Mouse (Mus musculus): ENCODE data around the gene Tbrg1. TPM values are rescaled to one million over a fixed set of nuclear protein-coding genes. Genes with fewer than 3 reads are reported as not detected.

Tbrg1 gene
- polyA plus RNA-seq, 1 experiment from 2014 or later: 261 TPM

- no peak overlapping the region for H3K4me3 ChIP-seq (ENCODE audit: low read depth, low read length)
- no peaks in the 10 kb centered on the region for H3K27me3 ChIP-seq (replicated peaks; ENCODE audit: control insufficient read depth, insufficient read depth, low read length)
- no peak overlapping the region for H3K4me2 ChIP-seq (replicated peaks; ENCODE audit: low read depth)
- no peaks in the 10 kb centered on the region for H3K4me1 ChIP-seq (replicated peaks; ENCODE audit: control insufficient read depth, insufficient read depth, low read length)
- 0 out of 2 replicates have a peak, but pooled peaks cover 3% of the 10 kb centered on the region for H3K9me3 ChIP-seq (ENCODE audit: control insufficient read depth)
- H3K36me3 ChIP-seq (ENCODE audit: control insufficient read depth, insufficient read depth): no peaks in the 10 kb centered on the region
- ATAC-seq: no peak
- 95% methylated on average over 3 of the region's 3 CpGs for WGBS
- H3K9ac ChIP-seq (ENCODE audit: low read depth, low read length): no peak overlapping the region
- TF ChIP-seq CTCF (IDR thresholded peaks at IDR 0.05; ENCODE audit: low read depth): no peak
- no peak overlapping the region for H3K27ac ChIP-seq (ENCODE audit: low read depth, low read length)
Measured at GRCm38 (mm10) chr9:37670261-37670660, 13.1 kb upstream of the Tbrg1 start.

- no peak overlapping the region for H3K27ac ChIP-seq (ENCODE audit: low read depth, low read length)
Measured at GRCm38 (mm10) chr9:37669678-37670077, 12.6 kb upstream of the Tbrg1 start.

DNA sequence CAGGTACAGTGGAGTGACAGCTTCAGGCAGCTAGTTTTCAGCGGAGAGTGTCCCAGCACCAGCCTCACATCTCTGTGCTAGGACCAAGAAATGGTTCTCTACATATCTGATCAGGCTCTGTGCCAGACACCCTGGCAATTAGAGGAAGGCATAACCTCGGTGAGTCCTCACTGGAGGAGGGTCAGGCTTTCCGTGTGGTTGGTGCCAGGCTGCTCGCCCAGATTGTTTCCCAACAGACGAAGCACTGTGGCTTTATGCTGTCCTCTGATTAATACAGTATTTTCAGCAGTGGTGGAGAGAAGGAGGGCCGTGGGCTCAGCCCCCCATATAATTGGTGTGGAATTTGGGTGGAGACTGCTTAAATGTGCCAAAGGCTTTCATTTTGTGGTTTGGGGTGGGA lies 12.0 kb upstream of the Tbrg1 start, which contains the start of gene Panx3:
Gene Panx3, minus strand, starts transcription at position 121 of the 400 bp plus-strand sequence.
- Histone ChIP-seq H3K9me3 (ENCODE audit: control insufficient read depth) (0 out of 2 replicates have a peak, but pooled peaks cover 3% of the 10 kb centered on the region), H3K27me3 (replicated peaks; ENCODE audit: control insufficient read depth, insufficient read depth, low read length) (no peaks in the 10 kb centered on the region), H3K4me2 (replicated peaks; ENCODE audit: low read depth) (no peak within 1 kb of the TSS), H3K36me3 (ENCODE audit: control insufficient read depth, insufficient read depth) (no peaks in the 10 kb centered on the region), H3K9ac (ENCODE audit: low read depth, low read length) (no peak within 1 kb of the TSS), H3K4me1 (replicated peaks; ENCODE audit: control insufficient read depth, insufficient read depth, low read length) (no peaks in the 10 kb centered on the region), H3K27ac (ENCODE audit: low read depth, low read length) (no peak within 1 kb of the TSS), H3K4me3 (ENCODE audit: low read depth, low read length) (no peak within 1 kb of the TSS)
- no peak for ATAC-seq
- WGBS: 63% methylated on average over 6 of the region's 6 CpGs
- no peak for TF ChIP-seq CTCF (IDR thresholded peaks at IDR 0.05; ENCODE audit: low read depth)

More at GRCm38 (mm10) chr9:37669678-37670077, 12.6 kb upstream of the Tbrg1 start:
- Histone ChIP-seq H3K4me2 (replicated peaks; ENCODE audit: low read depth) (no peak overlapping the region), H3K9me3 (ENCODE audit: control insufficient read depth) (0 out of 2 replicates have a peak, but pooled peaks cover 3% of the 10 kb centered on the region), H3K36me3 (ENCODE audit: control insufficient read depth, insufficient read depth) (no peaks in the 10 kb centered on the region), H3K4me3 (ENCODE audit: low read depth, low read length) (no peak overlapping the region), H3K27me3 (replicated peaks; ENCODE audit: control insufficient read depth, insufficient read depth, low read length) (no peaks in the 10 kb centered on the region), H3K9ac (ENCODE audit: low read depth, low read length) (no peak overlapping the region), H3K4me1 (replicated peaks; ENCODE audit: control insufficient read depth, insufficient read depth, low read length) (no peaks in the 10 kb centered on the region)
- 50% methylated on average over 4 of the region's 4 CpGs for WGBS
- TF ChIP-seq CTCF (IDR thresholded peaks at IDR 0.05; ENCODE audit: low read depth): no peak
- no peak for ATAC-seq

DNA sequence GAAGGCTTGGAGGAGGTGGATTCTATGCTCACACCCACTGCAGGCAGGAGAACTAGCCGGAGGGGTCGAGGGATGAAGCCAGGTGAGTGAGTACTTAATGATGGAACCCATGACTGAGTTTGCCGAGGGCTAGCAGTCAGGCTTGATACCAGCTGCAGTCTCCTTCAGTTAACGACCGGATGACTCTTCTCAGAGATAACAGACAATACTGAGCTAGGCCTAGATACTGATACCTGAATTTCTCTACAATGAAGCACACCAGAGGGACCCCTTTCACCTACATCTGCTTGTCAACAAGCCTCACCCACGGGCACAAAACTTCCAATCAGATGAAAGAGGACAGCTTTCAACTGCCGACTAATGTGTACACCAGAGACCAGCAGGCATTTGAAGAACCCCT lies 8.9 kb upstream of the Tbrg1 start:
- no peak for ATAC-seq
- no peaks in the 10 kb centered on the region for H3K27me3 ChIP-seq (replicated peaks; ENCODE audit: control insufficient read depth, insufficient read depth, low read length)
- no peak overlapping the region for H3K9ac ChIP-seq (ENCODE audit: low read depth, low read length)
- H3K4me2 ChIP-seq (replicated peaks; ENCODE audit: low read depth): no peak overlapping the region
- WGBS: 62% methylated on average over 7 of the region's 7 CpGs
- H3K4me3 ChIP-seq (ENCODE audit: low read depth, low read length): no peak overlapping the region
- H3K36me3 ChIP-seq (ENCODE audit: control insufficient read depth, insufficient read depth): no peaks in the 10 kb centered on the region
- H3K27ac ChIP-seq (ENCODE audit: low read depth, low read length): no peak overlapping the region
- TF ChIP-seq CTCF (IDR thresholded peaks at IDR 0.05; ENCODE audit: low read depth): no peak
- H3K9me3 ChIP-seq (ENCODE audit: control insufficient read depth): no peaks in the 10 kb centered on the region
- no peaks in the 10 kb centered on the region for H3K4me1 ChIP-seq (replicated peaks; ENCODE audit: control insufficient read depth, insufficient read depth, low read length)

DNA sequence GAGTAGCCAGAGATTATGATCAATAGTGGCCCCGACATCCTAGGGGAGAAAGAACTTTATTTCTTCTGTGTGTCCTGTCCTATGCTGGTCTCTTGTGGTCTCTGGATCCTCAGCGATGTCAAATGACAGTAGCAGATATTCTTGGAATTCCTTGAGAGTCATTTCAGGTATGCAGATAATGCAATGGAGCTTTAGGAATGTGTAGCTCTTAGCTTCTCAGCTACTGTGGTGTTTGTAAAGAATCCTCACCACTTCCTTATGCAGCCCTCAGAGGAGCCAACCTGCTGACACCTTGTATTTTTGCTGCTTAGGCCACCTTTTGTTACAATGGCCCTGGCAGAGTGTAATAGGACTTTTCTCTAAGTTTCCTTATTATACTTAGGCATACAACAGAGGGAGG lies 7.5 kb upstream of the Tbrg1 start:
- Histone ChIP-seq H3K4me3 (ENCODE audit: low read depth, low read length) (no peak overlapping the region), H3K9me3 (ENCODE audit: control insufficient read depth) (no peaks in the 10 kb centered on the region), H3K9ac (ENCODE audit: low read depth, low read length) (no peak overlapping the region), H3K27ac (ENCODE audit: low read depth, low read length) (no peak overlapping the region), H3K4me2 (replicated peaks; ENCODE audit: low read depth) (no peak overlapping the region), H3K27me3 (replicated peaks; ENCODE audit: control insufficient read depth, insufficient read depth, low read length) (no peaks in the 10 kb centered on the region), H3K4me1 (replicated peaks; ENCODE audit: control insufficient read depth, insufficient read depth, low read length) (no peaks in the 10 kb centered on the region), H3K36me3 (ENCODE audit: control insufficient read depth, insufficient read depth) (no peaks in the 10 kb centered on the region)
- no peak for ATAC-seq
- TF ChIP-seq CTCF (IDR thresholded peaks at IDR 0.05; ENCODE audit: low read depth): no peak
- 59% methylated on average over 2 of the region's 2 CpGs for WGBS

DNA sequence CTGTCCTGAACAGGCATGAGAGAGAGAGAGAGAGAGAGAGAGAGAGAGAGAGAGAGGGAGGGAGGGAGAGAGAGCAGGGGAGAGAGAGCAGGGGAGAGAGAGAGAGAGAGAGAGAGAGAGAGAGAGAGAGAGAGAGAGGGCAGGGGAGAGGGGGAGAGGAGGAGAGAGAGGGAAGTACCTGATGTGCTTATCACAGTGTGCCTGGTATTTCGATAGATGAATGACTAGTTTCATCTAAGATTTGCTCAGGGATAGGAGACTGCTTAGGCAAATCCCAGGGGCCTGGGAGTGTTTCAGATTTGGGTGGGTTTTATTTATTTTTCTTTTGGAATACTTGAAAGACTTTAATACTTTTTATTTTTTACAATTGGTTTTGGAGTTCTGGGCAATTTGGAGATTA lies 6.1 kb upstream of the Tbrg1 start:
- no peaks in the 10 kb centered on the region for H3K4me1 ChIP-seq (replicated peaks; ENCODE audit: control insufficient read depth, insufficient read depth, low read length)
- no peaks in the 10 kb centered on the region for H3K9me3 ChIP-seq (ENCODE audit: control insufficient read depth)
- no peaks in the 10 kb centered on the region for H3K36me3 ChIP-seq (ENCODE audit: control insufficient read depth, insufficient read depth)
- 69% methylated on average over 1 of the region's 1 CpGs for WGBS
- H3K9ac ChIP-seq (ENCODE audit: low read depth, low read length): no peak overlapping the region
- no peak for ATAC-seq
- TF ChIP-seq CTCF (IDR thresholded peaks at IDR 0.05; ENCODE audit: low read depth): no peak
- H3K4me2 ChIP-seq (replicated peaks; ENCODE audit: low read depth): no peak overlapping the region
- H3K27ac ChIP-seq (ENCODE audit: low read depth, low read length): no peak overlapping the region
- H3K27me3 ChIP-seq (replicated peaks; ENCODE audit: control insufficient read depth, insufficient read depth, low read length): no peaks in the 10 kb centered on the region
- no peak overlapping the region for H3K4me3 ChIP-seq (ENCODE audit: low read depth, low read length)

- ATAC-seq: no peak
- H3K4me2 ChIP-seq (replicated peaks; ENCODE audit: low read depth): no peak overlapping the region
- no peak overlapping the region for H3K27ac ChIP-seq (ENCODE audit: low read depth, low read length)
- WGBS: 77% methylated on average over 6 of the region's 6 CpGs
- no peaks in the 10 kb centered on the region for H3K9me3 ChIP-seq (ENCODE audit: control insufficient read depth)
- H3K9ac ChIP-seq (ENCODE audit: low read depth, low read length): no peak overlapping the region
- no peak for TF ChIP-seq CTCF (IDR thresholded peaks at IDR 0.05; ENCODE audit: low read depth)
- H3K4me3 ChIP-seq (ENCODE audit: low read depth, low read length): no peak overlapping the region
- H3K27me3 ChIP-seq (replicated peaks; ENCODE audit: control insufficient read depth, insufficient read depth, low read length): no peaks in the 10 kb centered on the region
- H3K4me1 ChIP-seq (replicated peaks; ENCODE audit: control insufficient read depth, insufficient read depth, low read length): no peaks in the 10 kb centered on the region
- H3K36me3 ChIP-seq (ENCODE audit: control insufficient read depth, insufficient read depth): peaks cover under 1% of the 10 kb centered on the region; the same call in 1 of the 2 replicates
Measured at GRCm38 (mm10) chr9:37659413-37659812, 2.3 kb upstream of the Tbrg1 start.

All from intestine, postnatal 0 days (tissue).